Mouse (Mus musculus) lung, postnatal 10 days (tissue): ENCODE data around the gene St6galnac3.

ENCODE experiments used
- DNase-seq: peaks from one replicate; pipeline ENCODE4 v3.0.0; 2021

Gene St6galnac3

GRCm38 (mm10) chr3:153198514-153198913, 526.5 kb downstream of the St6galnac3 start:
- no peak for DNase-seq

GRCm38 (mm10) chr3:153193025-153193424, 531.9 kb downstream of the St6galnac3 start:
- DNase-seq: no peak

GRCm38 (mm10) chr3:153190742-153191141, 534.2 kb downstream of the St6galnac3 start:
- DNase-seq: no peak

- no peak for DNase-seq
These were observed 535.1 kb downstream of the St6galnac3 start for GRCm38 (mm10) chr3:153189685-153190467.

- DNase-seq: no peak
These were observed 536.8 kb downstream of the St6galnac3 start for GRCm38 (mm10) chr3:153188224-153188623.

- DNase-seq: no peak
These were observed 539.9 kb downstream of the St6galnac3 start for GRCm38 (mm10) chr3:153185117-153185516.

GRCm38 (mm10) chr3:153181242-153181641, 543.7 kb downstream of the St6galnac3 start:
- no peak for DNase-seq

- DNase-seq: no peak
These were observed 548.2 kb downstream of the St6galnac3 start for GRCm38 (mm10) chr3:153176749-153177148.

- peak; percentile 25 for DNase-seq
These were observed 548.6 kb downstream of the St6galnac3 start for GRCm38 (mm10) chr3:153176325-153176724.

- peak; percentile 5 for DNase-seq
These were observed 550.5 kb downstream of the St6galnac3 start for GRCm38 (mm10) chr3:153174336-153175033.

GRCm38 (mm10) chr3:153173567-153173966, 551.4 kb downstream of the St6galnac3 start:
- DNase-seq: no peak

GRCm38 (mm10) chr3:153170146-153170545, 554.8 kb downstream of the St6galnac3 start:
- DNase-seq: no peak

GRCm38 (mm10) chr3:153169744-153170143, 555.2 kb downstream of the St6galnac3 start:
- DNase-seq: no peak

GRCm38 (mm10) chr3:153161676-153162075, 563.3 kb downstream of the St6galnac3 start:
- no peak for DNase-seq

GRCm38 (mm10) chr3:153160683-153161082, 564.3 kb downstream of the St6galnac3 start:
- no peak for DNase-seq

GRCm38 (mm10) chr3:153148887-153149286, 576.1 kb downstream of the St6galnac3 start:
- DNase-seq: peak; percentile 29
